Mouse (Mus musculus) heart, embryonic 14.5 days (tissue): Measurements from ENCODE around the gene Pheta2. TPM values are rescaled to one million over a fixed set of nuclear protein-coding genes. Genes with fewer than 3 reads are reported as not detected.

Experiments
- ATAC-seq: fragments of 200-750 bp; cut with Nextera tagmentation; 2 replicates; pipeline ENCODE4 v1.8.0; 2017; ENCODE audit warnings: low read depth, moderate TSS enrichment; ENCODE audit not compliant: insufficient number of reproducible peaks, insufficient read depth, low FRiP score
- H3K27ac ChIP-seq, 2 experiments: fragments of 200-500 bp in 1 of 2; fragments of 300-500 bp in 1 of 2; sonication (generic) in 1 of 2; replicated peaks in 1 of 2; 2 replicates each; pipeline ENCODE4 v1.5.1; 2012 to 2014; ENCODE audit warnings: low read depth in 2 of 2, low read length in 2 of 2, control low read depth in 1 of 2, mild to moderate bottlenecking in 1 of 2, mixed read lengths in 1 of 2; ENCODE audit not compliant: control insufficient read depth in 1 of 2, insufficient read depth in 1 of 2
- H3K27me3 ChIP-seq: fragments of 300-500 bp; sonication (generic); 2 replicates; pipeline ENCODE4 v1.6.1; 2014; ENCODE audit warnings: mild to moderate bottlenecking, low read length, control low read depth; ENCODE audit not compliant: control insufficient read depth, insufficient read depth
- H3K36me3 ChIP-seq: fragments of 300-500 bp; sonication (generic); 2 replicates; pipeline ENCODE4 v1.6.1; 2014; ENCODE audit warnings: mild to moderate bottlenecking, control low read depth, low read length, mixed read lengths; ENCODE audit not compliant: control insufficient read depth, insufficient read depth
- H3K4me1 ChIP-seq, 2 experiments: fragments of 200-500 bp in 1 of 2; fragments of 300-500 bp in 1 of 2; sonication (generic) in 1 of 2; 2 replicates each; pipeline ENCODE4 v1.6.1; 2012 to 2014; ENCODE audit warnings: low read length in 2 of 2, control low read depth in 1 of 2, mixed read lengths in 1 of 2; ENCODE audit not compliant: control insufficient read depth in 2 of 2, insufficient read depth in 2 of 2
- H3K4me2 ChIP-seq: fragments of 300-500 bp; sonication (generic); 2 replicates; pipeline ENCODE4 v1.6.1; 2014; ENCODE audit warnings: mild to moderate bottlenecking, low read length
- H3K4me3 ChIP-seq, 2 experiments: fragments of 200-500 bp in 1 of 2; fragments of 300-500 bp in 1 of 2; sonication (generic) in 1 of 2; 2 replicates each; pipeline ENCODE4 v1.5.1; 2012 to 2014; ENCODE audit warnings: low read length in 2 of 2, mild to moderate bottlenecking in 2 of 2, control low read depth in 1 of 2, low read depth in 1 of 2, moderate library complexity in 1 of 2; ENCODE audit not compliant: control insufficient read depth in 1 of 2, insufficient read depth in 1 of 2
- H3K9ac ChIP-seq: fragments of 300-500 bp; sonication (generic); 2 replicates; pipeline ENCODE4 v1.6.1; 2014; ENCODE audit warnings: mild to moderate bottlenecking, low read length
- H3K9me3 ChIP-seq: fragments of 300-500 bp; sonication (generic); 2 replicates; pipeline ENCODE4 v1.6.1; 2016; ENCODE audit warnings: low read length, control low read depth; ENCODE audit not compliant: control insufficient read depth
- WGBS: fragments of 180-500 bp; shearing (Covaris S2); extraction: QIAGEN DNeasy Blood & Tissue Kit; methylation state at CpG from one replicate; pipeline ENCODE4 v1.1.7; 2014; 5-methylcytosine and 5-hydroxymethylcytosine counted together
- polyA plus RNA-seq: library from polyadenylated mRNA; unstranded; fragments of >200 nt; fragmentation: Nextera tagmentation; extraction: Ambion mirVana; gene quantifications from 2 replicates; pipeline ENCODE4 v1.2.1, GENCODE M21; 2014

The Pheta2 gene
- polyA plus RNA-seq, 1 experiment from 2014 or later = 7.3 TPM

GRCm38 (mm10) chr15:82343368-82344287, 4.9 kb downstream of the Pheta2 start:
- Histone ChIP-seq H3K9ac (no peak overlapping the region), H3K27ac (no peak overlapping the region), H3K27me3 (no peaks in the 10 kb centered on the region), H3K4me3 (no peak overlapping the region), H3K9me3 (no peaks in the 10 kb centered on the region), H3K4me2 (no peak overlapping the region), H3K36me3 (peaks cover 11% of the 10 kb centered on the region), H3K4me1 (peaks cover 26 to 30% of the 10 kb centered on the region in 2 experiments)
- ATAC-seq = no peak
- 91% methylated on average over 27 of the region's 27 CpGs for WGBS

- H3K4me2 ChIP-seq = no peak overlapping the region; the same call in 1 of the 2 replicates
- 84% methylated on average over 6 of the region's 6 CpGs for WGBS
Measured at GRCm38 (mm10) chr15:82344971-82345370, 6.2 kb downstream of the Pheta2 start.

GRCm38 (mm10) chr15:82345820-82346470, 7.2 kb downstream of the Pheta2 start:
- ATAC-seq = peak; percentile 94
- H3K4me2 ChIP-seq = peak overlapping the region; percentile 92
- H3K4me1 ChIP-seq = peaks cover 20 to 27% of the 10 kb centered on the region in 2 experiments
- no peaks in the 10 kb centered on the region for H3K27me3 ChIP-seq
- WGBS = under 1% methylated on average over 43 of the region's 51 CpGs
- no peaks in the 10 kb centered on the region for H3K9me3 ChIP-seq
- H3K9ac ChIP-seq = peak overlapping the region; percentile 78
- H3K36me3 ChIP-seq = peaks cover 34% of the 10 kb centered on the region
- peak overlapping the region; percentile 85 to 89 for H3K27ac ChIP-seq
- H3K4me3 ChIP-seq = peak overlapping the region; percentile 72 to 80

More at GRCm38 (mm10) chr15:82344971-82345370, 6.2 kb downstream of the Pheta2 start:
- Histone ChIP-seq H3K4me3 (no peak overlapping the region), H3K4me1 (peaks cover 26 to 30% of the 10 kb centered on the region in 2 experiments), H3K27ac (no peak overlapping the region; a peak in 1 of 4 replicates), H3K9ac (no peak overlapping the region), H3K27me3 (no peaks in the 10 kb centered on the region), H3K9me3 (no peaks in the 10 kb centered on the region), H3K36me3 (peaks cover 25% of the 10 kb centered on the region)
- ATAC-seq = no peak

- H3K4me2 ChIP-seq = peak overlapping the region; percentile 92
- H3K9ac ChIP-seq = peak overlapping the region; percentile 78
- peaks cover 17 to 28% of the 10 kb centered on the region in 2 experiments for H3K4me1 ChIP-seq
- no peaks in the 10 kb centered on the region for H3K9me3 ChIP-seq
- H3K36me3 ChIP-seq = peaks cover 37% of the 10 kb centered on the region
- 43% methylated on average over 14 of the region's 14 CpGs for WGBS
- ATAC-seq = no peak
- peak overlapping the region; percentile 82 to 89 for H3K27ac ChIP-seq
- no peaks in the 10 kb centered on the region for H3K27me3 ChIP-seq
- H3K4me3 ChIP-seq = peak overlapping the region; percentile 72 to 80
Measured at GRCm38 (mm10) chr15:82346580-82347302, 8.0 kb downstream of the Pheta2 start.

GRCm38 (mm10) chr15:82347303-82347676, 8.5 kb downstream of the Pheta2 start:
- Histone ChIP-seq H3K4me3 (peak overlapping the region; percentile 72 to 80; a peak in 3 of 4 replicates), H3K9ac (peak overlapping the region; percentile 78; the same call in 1 of the 2 replicates), H3K4me2 (peak overlapping the region; percentile 92), H3K4me1 (peaks cover 11 to 28% of the 10 kb centered on the region in 2 experiments), H3K27ac (peak overlapping the region; percentile 82 to 89; a peak in 3 of 4 replicates), H3K36me3 (peaks cover 41% of the 10 kb centered on the region), H3K9me3 (no peaks in the 10 kb centered on the region), H3K27me3 (no peaks in the 10 kb centered on the region)
- WGBS = 77% methylated on average over 4 of the region's 4 CpGs
- no peak for ATAC-seq

GRCm38 (mm10) chr15:82347852-82348251, 9.1 kb downstream of the Pheta2 start:
- H3K4me1 ChIP-seq = peaks cover 11 to 33% of the 10 kb centered on the region in 2 experiments
- WGBS = 89% methylated on average over 12 of the region's 12 CpGs
- H3K27ac ChIP-seq = no peak overlapping the region
- ATAC-seq = no peak
- peaks cover 41% of the 10 kb centered on the region for H3K36me3 ChIP-seq
- H3K9me3 ChIP-seq = no peaks in the 10 kb centered on the region
- H3K9ac ChIP-seq = peak overlapping the region; percentile 78; the same call in 1 of the 2 replicates
- H3K27me3 ChIP-seq = no peaks in the 10 kb centered on the region
- H3K4me3 ChIP-seq = no peak overlapping the region
- H3K4me2 ChIP-seq = 0 out of 2 replicates have a peak overlapping the region, but pooled peaks have one; percentile 92
